Mouse (Mus musculus): ENCODE data around the gene Nags. TPM values are rescaled to one million over a fixed set of nuclear protein-coding genes. Genes with fewer than 3 reads are reported as not detected.
A peak's percentile ranks its signal among the peaks of the same experiment; 100 is the strongest.
"Not testable (repeated sequence)": the region's sequence is repeated elsewhere in the genome, so short reads cannot be mapped to it uniquely, and the experiment has no call there.

Gene Nags
- total RNA-seq, 4 experiments from 2014 or later, result 0.14 to 0.30 (median 0.22) TPM

DNA sequence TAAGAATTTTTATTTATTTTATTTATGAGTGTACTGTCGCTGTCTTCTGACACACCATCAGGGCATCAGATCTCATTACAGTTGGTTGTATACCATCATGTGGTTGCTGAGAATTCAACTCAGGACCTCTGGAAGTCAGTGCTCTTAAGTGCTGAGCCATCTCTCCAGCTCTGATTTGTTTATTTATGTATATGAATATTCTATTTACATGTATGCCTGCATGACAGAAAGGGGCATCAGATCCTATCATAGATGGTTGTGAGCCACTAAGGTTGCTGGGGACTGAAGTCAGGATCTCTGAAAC lies 11.4 kb downstream of the Nags start:
- DNase-seq (ENCODE audit: low spot score), result no peak

- DNase-seq (ENCODE audit: low spot score), result not testable (repeated sequence)
Measured at GRCm38 (mm10) chr11:102158024-102158423, 12.7 kb downstream of the Nags start.

DNA sequence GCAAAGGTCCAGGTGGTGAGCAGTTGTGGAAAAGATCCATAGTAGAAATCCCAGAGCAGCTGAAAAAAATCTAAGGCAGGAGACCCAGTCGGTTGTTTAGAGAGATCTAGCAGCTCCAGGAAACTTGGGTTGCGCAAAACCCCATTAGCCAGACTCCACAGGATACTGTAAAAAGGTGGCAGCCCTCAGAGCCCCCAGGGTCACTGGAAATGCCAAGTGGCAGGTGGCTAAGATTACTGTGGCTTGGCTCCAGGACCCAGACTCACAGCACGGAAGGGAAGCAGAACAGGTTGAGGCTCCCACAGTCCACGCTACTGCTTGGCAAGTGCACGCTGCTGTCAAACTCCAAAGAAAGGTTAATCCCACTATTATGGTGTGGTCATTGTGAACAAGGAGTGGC lies 14.5 kb downstream of the Nags start:
- no peak for DNase-seq (ENCODE audit: low spot score)

DNA sequence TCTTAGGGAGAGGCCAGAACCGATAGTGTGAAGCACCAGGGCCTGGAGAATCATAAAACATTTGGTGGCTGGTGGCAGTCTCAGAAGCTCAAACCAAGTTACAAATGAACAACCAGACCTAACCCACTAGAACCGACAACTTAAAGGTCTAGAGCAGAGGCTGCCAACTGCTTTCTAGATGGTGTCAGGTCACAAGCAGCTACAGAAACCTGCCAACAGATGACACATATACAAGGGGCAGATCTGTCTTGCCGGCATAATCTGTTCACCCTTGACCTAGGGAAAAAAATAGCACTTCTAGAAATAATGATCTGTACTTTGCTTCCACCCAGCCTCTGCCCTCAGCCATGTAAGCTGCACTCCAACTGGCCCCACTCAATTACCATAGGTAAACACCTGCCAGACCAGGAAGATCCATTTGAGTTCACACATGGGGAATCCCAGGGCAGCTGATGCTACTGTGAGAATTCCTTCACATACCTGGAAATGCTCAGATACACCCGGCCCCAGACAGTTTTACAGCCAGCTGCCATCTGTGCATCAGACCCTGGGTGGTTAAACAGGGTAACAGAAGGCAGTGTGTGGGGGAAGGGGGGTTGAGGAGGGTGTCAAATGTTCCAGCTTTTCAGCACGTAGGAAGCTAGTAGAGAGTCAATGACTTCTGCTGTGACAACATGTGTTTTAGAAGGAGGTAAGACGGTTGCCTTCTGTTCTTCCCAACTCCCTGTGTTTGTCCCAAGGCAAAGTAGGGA lies 20.8 kb downstream of the Nags start:
- DNase-seq (ENCODE audit: low spot score), result no peak

GRCm38 (mm10) chr11:102167539-102167938 lies 22.2 kb downstream of the Nags start:
- DNase-seq (ENCODE audit: low spot score), result no peak

GRCm38 (mm10) chr11:102168689-102169088 lies 23.4 kb downstream of the Nags start:
- DNase-seq (ENCODE audit: low spot score), result no peak

DNA sequence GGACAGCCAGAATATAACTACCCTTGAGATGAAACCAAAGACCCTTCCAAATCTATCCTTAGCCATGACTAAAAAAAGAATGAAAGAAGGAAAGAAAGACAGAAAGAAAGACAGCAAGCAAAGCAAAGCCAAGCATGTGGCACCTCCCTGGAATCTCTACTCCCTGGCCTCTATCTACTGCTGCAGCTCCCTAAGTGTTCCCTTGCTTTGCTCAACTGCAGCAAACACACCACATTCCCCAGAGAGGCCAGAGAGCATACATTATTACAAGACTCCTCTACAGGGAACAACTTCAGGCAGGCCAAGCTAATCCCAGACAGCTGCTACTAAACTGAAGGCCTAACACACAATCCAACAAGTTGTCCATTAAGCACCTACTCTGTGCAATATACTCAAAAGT lies 34.5 kb downstream of the Nags start:
- no peak for DNase-seq (ENCODE audit: low spot score)

DNA sequence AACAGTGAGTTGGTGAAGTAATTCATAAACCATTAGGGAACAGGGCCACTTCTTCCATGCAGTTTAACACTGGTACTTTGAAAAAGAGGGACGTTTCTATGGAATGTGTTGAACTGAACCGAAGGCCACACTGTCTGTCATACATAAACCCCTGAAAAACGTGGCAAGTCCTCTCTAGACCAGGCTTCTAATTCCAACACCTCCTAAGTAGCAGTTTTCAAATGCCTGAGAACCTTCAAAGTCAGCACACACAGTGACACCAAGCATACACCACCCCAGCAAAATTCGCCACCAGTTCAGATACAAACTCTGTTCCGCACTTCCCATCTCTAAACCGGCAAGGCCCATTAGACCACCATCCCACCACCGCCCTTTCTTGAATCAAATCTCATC lies 38.9 kb downstream of the Nags start:
- no peak for DNase-seq (ENCODE audit: low spot score)

DNA sequence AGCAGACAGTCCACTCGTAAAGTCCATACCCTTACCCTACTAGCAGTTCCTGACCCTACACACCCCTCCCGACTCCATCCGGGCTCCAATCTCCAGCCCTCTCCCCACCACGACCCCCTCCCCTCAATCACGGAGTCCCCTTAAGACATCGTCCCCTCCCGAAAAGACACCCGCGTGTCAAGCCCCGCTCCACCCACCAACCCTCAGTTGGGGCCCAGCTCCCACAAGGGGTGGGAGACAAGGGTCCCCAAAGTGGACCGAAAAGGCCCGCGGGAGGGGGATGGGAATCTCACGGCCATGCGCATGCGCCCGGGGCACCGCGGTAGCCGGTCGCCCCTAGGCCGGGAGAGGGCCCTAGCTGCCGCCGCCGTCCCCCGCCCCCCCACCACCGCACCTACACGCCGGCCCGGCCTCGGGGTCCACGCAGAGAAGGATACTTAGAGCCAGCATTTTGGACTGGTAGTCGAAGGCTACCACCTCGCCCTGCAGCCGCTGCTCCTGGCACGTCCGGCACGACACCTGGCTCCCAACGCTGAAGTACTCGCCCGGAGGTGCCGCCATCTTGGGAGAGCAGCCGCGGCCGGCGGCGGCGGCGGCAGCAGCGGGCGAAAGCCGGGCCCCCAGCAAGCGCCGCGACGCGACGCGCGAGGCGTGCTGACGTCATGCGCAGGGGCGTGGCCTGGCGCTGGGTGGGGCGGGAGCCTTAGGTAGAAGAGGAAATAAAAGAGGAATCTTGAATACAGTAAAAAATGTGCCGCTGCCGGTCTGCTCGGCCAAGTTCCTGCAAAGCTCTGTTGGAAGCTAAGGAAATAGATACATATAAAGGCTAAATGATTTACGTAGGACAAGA lies 39.6 kb downstream of the Nags start, which contains the start of gene Lsm12:
Lsm12 (minus strand) TSS at position 651 of the 850 bp plus-strand sequence.
- peak; percentile 92 for DNase-seq (ENCODE audit: low spot score)

GRCm38 (mm10) chr11:102185677-102186076 lies 40.4 kb downstream of the Nags start:
- no peak for DNase-seq (ENCODE audit: low spot score)

DNA sequence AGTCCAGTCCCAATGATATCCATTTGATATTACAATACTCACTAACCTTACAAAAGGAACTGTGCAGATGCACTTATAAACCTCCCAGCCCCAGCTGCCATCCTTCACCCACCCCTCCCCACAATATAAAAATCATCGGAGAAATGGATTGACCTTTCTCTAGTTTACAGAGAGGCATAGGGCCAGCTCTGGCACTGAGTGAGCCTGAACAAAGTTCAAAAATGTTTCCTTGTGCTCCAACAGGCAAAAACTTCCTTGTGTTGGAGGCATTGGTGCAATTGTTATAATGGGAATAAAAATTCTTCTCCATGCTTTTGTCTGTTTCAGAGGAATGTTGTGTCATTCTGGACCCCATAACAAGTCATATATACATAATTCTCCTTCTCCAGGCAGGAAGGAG lies 40.9 kb downstream of the Nags start:
- DNase-seq (ENCODE audit: low spot score), result no peak

DNA sequence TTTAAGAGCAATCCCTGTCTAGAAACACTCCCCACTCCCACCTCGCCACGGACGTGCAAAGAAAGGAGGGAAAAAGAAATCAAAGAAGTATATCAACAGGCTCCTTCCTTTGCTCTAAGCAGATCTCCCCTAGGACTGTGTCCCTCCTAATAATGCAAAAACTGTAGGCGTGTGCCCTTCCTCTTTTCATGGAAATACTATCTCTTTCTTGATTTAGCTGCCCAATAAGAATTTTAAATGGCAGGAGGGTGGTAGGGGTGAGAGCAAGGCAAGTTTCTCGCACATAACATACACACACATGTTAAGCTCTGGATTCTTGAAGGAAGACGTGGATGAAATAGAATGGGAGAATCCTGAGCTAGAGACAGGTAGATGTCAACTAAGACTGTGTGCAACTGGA lies 43.7 kb downstream of the Nags start:
- DNase-seq (ENCODE audit: low spot score), result no peak

- DNase-seq (ENCODE audit: low spot score), result peak; percentile 94
Measured at GRCm38 (mm10) chr11:102189461-102190436, 44.4 kb downstream of the Nags start, which contains the start of gene G6pc3. G6pc3 (plus strand) TSS chr11:102189620.

GRCm38 (mm10) chr11:102190848-102191247 lies 45.5 kb downstream of the Nags start:
- no peak for DNase-seq (ENCODE audit: low spot score)

- DNase-seq (ENCODE audit: low spot score), result no peak
Measured at GRCm38 (mm10) chr11:102193657-102194440, 48.5 kb downstream of the Nags start.

- no peak for DNase-seq (ENCODE audit: low spot score)
Measured at GRCm38 (mm10) chr11:102196018-102196797, 50.9 kb downstream of the Nags start.

- no peak for DNase-seq (ENCODE audit: low spot score)
Measured at GRCm38 (mm10) chr11:102198245-102198644, 52.9 kb downstream of the Nags start.

All from heart, adult 8-10 months (tissue).